Mouse (Mus musculus) C2C12 (cell line): ENCODE measurements around the gene Terf2.

Source experiments
- CEBPB ChIP-seq: IDR thresholded peaks from one replicate; pipeline ENCODE4 v1.6.1; 2011; ENCODE audit warnings: low read depth, mild to moderate bottlenecking, control low read depth, moderate library complexity
- CTCF ChIP-seq: IDR thresholded peaks from one replicate; pipeline ENCODE4 v1.5.1; 2011; ENCODE audit not compliant: control insufficient read depth, insufficient read depth, insufficient read length
- FOSL1 ChIP-seq: IDR thresholded peaks from one replicate; pipeline ENCODE4 v1.8.0; 2011; ENCODE audit warnings: mild to moderate bottlenecking, low read length; ENCODE audit not compliant: poor library complexity, insufficient read depth, severe bottlenecking
- MAX ChIP-seq: IDR thresholded peaks from one replicate; pipeline ENCODE4 v1.6.1; 2011; ENCODE audit warnings: mild to moderate bottlenecking, control low read depth
- MYOD1 ChIP-seq: IDR thresholded peaks from one replicate; pipeline ENCODE4 v1.6.1; 2011; ENCODE audit warnings: low read depth; ENCODE audit not compliant: control insufficient read depth, insufficient read length
- USF1 ChIP-seq: IDR thresholded peaks from one replicate; pipeline ENCODE4 v1.6.1; 2011; ENCODE audit warnings: low read depth, mild to moderate bottlenecking, control low read depth, moderate library complexity

- TF ChIP-seq MAX = no peak
- TF ChIP-seq CTCF = no peak
- no peak for TF ChIP-seq USF1
- TF ChIP-seq CEBPB = no peak
- TF ChIP-seq FOSL1 = no peak
- TF ChIP-seq MYOD1 = no peak
Measured at GRCm38 (mm10) chr8:107023479-107023878, 72.9 kb downstream of the Terf2 start.
